Mouse (Mus musculus) forebrain, embryonic 15.5 days (tissue): Measurements from ENCODE around the gene Krtap22-2. TPM values are rescaled to one million over a fixed set of nuclear protein-coding genes. Genes with fewer than 3 reads are reported as not detected.
"Not testable (repeated sequence)": the region's sequence is repeated elsewhere in the genome, so short reads cannot be mapped to it uniquely, and the experiment has no call there.

Experiments
- ATAC-seq: fragments of 200-750 bp; cut with Nextera tagmentation; replicated peaks from 2 replicates; pipeline ENCODE4 v1.8.0; 2017; ENCODE audit warnings: mild to moderate bottlenecking, moderate TSS enrichment, moderate library complexity
- H3K27ac ChIP-seq: fragments of 300-500 bp; sonication (generic); replicated peaks from 2 replicates; pipeline ENCODE4 v1.5.1; 2015; ENCODE audit warnings: mild to moderate bottlenecking, inconsistent platforms
- H3K27me3 ChIP-seq: fragments of 300-500 bp; sonication (generic); 2 replicates; pipeline ENCODE4 v1.6.1; 2015; ENCODE audit warnings: inconsistent platforms
- H3K36me3 ChIP-seq: fragments of 300-500 bp; sonication (generic); 2 replicates; pipeline ENCODE4 v1.6.1; 2015; ENCODE audit warnings: mild to moderate bottlenecking, inconsistent platforms
- H3K4me1 ChIP-seq: fragments of 300-500 bp; sonication (generic); 2 replicates; pipeline ENCODE4 v1.6.1; 2015; ENCODE audit warnings: inconsistent platforms
- H3K4me2 ChIP-seq: fragments of 300-500 bp; sonication (generic); replicated peaks from 2 replicates; pipeline ENCODE4 v1.6.1; 2015; ENCODE audit warnings: mild to moderate bottlenecking, inconsistent platforms
- H3K4me3 ChIP-seq: fragments of 300-500 bp; sonication (generic); 2 replicates; pipeline ENCODE4 v1.5.1; 2015; ENCODE audit warnings: mild to moderate bottlenecking, inconsistent platforms
- H3K9ac ChIP-seq: fragments of 300-500 bp; sonication (generic); replicated peaks from 2 replicates; pipeline ENCODE4 v1.6.1; 2015; ENCODE audit warnings: mild to moderate bottlenecking, inconsistent platforms
- H3K9me3 ChIP-seq: fragments of 300-500 bp; sonication (generic); 2 replicates; pipeline ENCODE4 v1.6.1; 2016; ENCODE audit warnings: inconsistent platforms
- WGBS: fragments of 180-500 bp; shearing (Covaris S2); methylation state at CpG from one replicate; pipeline ENCODE4 v1.1.7; 2015; ENCODE audit warnings: mixed read lengths; 5-methylcytosine and 5-hydroxymethylcytosine counted together
- polyA plus RNA-seq: library from polyadenylated mRNA; unstranded; fragments of >200 nt; fragmentation: Nextera tagmentation; extraction: Ambion mirVana; gene quantifications from 2 replicates; pipeline ENCODE4 v1.2.1, GENCODE M21; 2015

Krtap22-2 gene
- not detected in 2 replicates for polyA plus RNA-seq

DNA sequence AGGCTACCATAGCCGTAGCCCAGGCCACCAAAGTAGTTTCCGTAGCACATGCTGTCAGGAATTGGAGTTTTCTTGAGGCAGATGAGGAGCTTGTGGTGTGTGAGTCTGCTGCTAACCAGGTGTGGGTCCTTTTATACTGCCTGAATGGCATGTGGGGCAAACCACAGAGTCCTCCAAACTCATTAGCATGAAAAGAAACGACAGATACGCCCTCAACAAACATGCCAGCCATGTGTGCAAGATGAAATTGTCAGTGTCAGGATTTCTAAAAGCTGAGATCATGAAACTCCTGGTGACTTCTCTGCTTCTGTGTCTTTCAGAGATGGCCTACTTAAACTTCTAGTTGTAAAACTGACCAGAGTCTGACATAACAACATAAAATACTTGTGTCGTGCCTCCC lies at the start of gene Krtap22-2:
Krtap22-2 (minus strand) TSS at position 101 of the 400 bp plus-strand sequence.
- 86% methylated on average over 5 of the region's 5 CpGs for WGBS
- Histone ChIP-seq H3K9me3 (no peaks in the 10 kb centered on the region), H3K9ac (no peak within 1 kb of the TSS), H3K4me2 (no peak within 1 kb of the TSS), H3K4me3 (no peak within 1 kb of the TSS), H3K27ac (no peak within 1 kb of the TSS), H3K36me3 (no peaks in the 10 kb centered on the region), H3K4me1 (no peaks in the 10 kb centered on the region), H3K27me3 (no peaks in the 10 kb centered on the region)
- no peak for ATAC-seq

GRCm38 (mm10) chr16:89047783-89048182 lies 37.2 kb upstream of the Krtap22-2 start, which contains the start of gene Krtap6-5:
Gene Krtap6-5 (minus strand): TSS chr16:89047883.
- Histone ChIP-seq H3K27ac (no peak within 1 kb of the TSS), H3K9me3 (no peaks in the 10 kb centered on the region), H3K4me2 (no peak within 1 kb of the TSS), H3K36me3 (no peaks in the 10 kb centered on the region), H3K9ac (no peak within 1 kb of the TSS), H3K27me3 (no peaks in the 10 kb centered on the region), H3K4me1 (no peaks in the 10 kb centered on the region), H3K4me3 (no peak within 1 kb of the TSS)
- WGBS, result 92% methylated on average over 3 of the region's 3 CpGs
- ATAC-seq, result no peak

- not testable (repeated sequence) for ATAC-seq, H3K4me3 ChIP-seq, H3K4me1 ChIP-seq, H3K27me3 ChIP-seq, H3K9me3 ChIP-seq, H3K36me3 ChIP-seq, H3K27ac ChIP-seq, H3K4me2 ChIP-seq, H3K9ac ChIP-seq
- WGBS, result 88% methylated on average over 2 of the region's 4 CpGs
These were observed 30.8 kb upstream of the Krtap22-2 start, which contains the start of gene Gm10228 for GRCm38 (mm10) chr16:89041372-89041771. Gene Gm10228 (minus strand): TSS chr16:89041472.

- H3K36me3 ChIP-seq, H3K27ac ChIP-seq, H3K4me3 ChIP-seq, ATAC-seq, H3K9ac ChIP-seq, H3K9me3 ChIP-seq, H3K4me1 ChIP-seq, H3K27me3 ChIP-seq, H3K4me2 ChIP-seq: not testable (repeated sequence)
- WGBS, result 91% methylated on average over 3 of the region's 3 CpGs
These were observed 20.8 kb upstream of the Krtap22-2 start, which contains the start of gene Krtap6-1 for GRCm38 (mm10) chr16:89031399-89031798. Gene Krtap6-1 (plus strand): TSS chr16:89031699.

- H3K27ac ChIP-seq, ATAC-seq, H3K9me3 ChIP-seq, H3K27me3 ChIP-seq, H3K4me2 ChIP-seq, H3K4me1 ChIP-seq, H3K9ac ChIP-seq, H3K36me3 ChIP-seq, H3K4me3 ChIP-seq: not testable (repeated sequence)
- 88% methylated on average over 3 of the region's 3 CpGs for WGBS
These were observed 4.4 kb upstream of the Krtap22-2 start, which contains the start of gene Gm10229 for GRCm38 (mm10) chr16:89014984-89015383. Gene Gm10229 (plus strand): TSS chr16:89015284.

- Histone ChIP-seq H3K4me1 (no peaks in the 10 kb centered on the region), H3K27ac (no peak overlapping the region), H3K4me3 (no peak overlapping the region), H3K9ac (no peak overlapping the region), H3K9me3 (no peaks in the 10 kb centered on the region), H3K27me3 (no peaks in the 10 kb centered on the region), H3K4me2 (no peak overlapping the region), H3K36me3 (no peaks in the 10 kb centered on the region)
- ATAC-seq, result no peak
- 98% methylated on average over 3 of the region's 3 CpGs for WGBS
These were observed 3.4 kb upstream of the Krtap22-2 start for GRCm38 (mm10) chr16:89013973-89014372.

- Histone ChIP-seq H3K27ac (no peak within 1 kb of the TSS), H3K9me3 (no peaks in the 10 kb centered on the region), H3K4me2 (no peak within 1 kb of the TSS), H3K4me3 (no peak within 1 kb of the TSS), H3K4me1 (no peaks in the 10 kb centered on the region), H3K27me3 (no peaks in the 10 kb centered on the region), H3K9ac (no peak within 1 kb of the TSS), H3K36me3 (no peaks in the 10 kb centered on the region)
- 52% methylated on average over 7 of the region's 7 CpGs for WGBS
- 0 out of 2 replicates have a peak, but pooled peaks have one; percentile 32 for ATAC-seq
These were observed 47.8 kb downstream of the Krtap22-2 start, which contains the start of gene Krtap16-3 for GRCm38 (mm10) chr16:88962773-88963172. Gene Krtap16-3 (minus strand): TSS chr16:88962873.

Other genes with a start within 250 kb of the Krtap22-2 start
- not detected in 2 replicates for gene 2310057N15Rik, start 236.6 kb downstream of the Krtap22-2 start, polyA plus RNA-seq
- gene Gm5965, start 232.9 kb downstream of the Krtap22-2 start, polyA plus RNA-seq, result not detected in 2 replicates
- not detected in 2 replicates for gene Gm20741, start 198.5 kb downstream of the Krtap22-2 start, polyA plus RNA-seq
- not detected in 2 replicates for gene Krtap15, start 190.5 kb downstream of the Krtap22-2 start, polyA plus RNA-seq
- gene Krtap14, start 184.6 kb downstream of the Krtap22-2 start, polyA plus RNA-seq, result not detected in 2 replicates
- not detected in 2 replicates for gene Krtap19-1, start 141.3 kb downstream of the Krtap22-2 start, polyA plus RNA-seq
- not detected in 2 replicates for gene Krtap19-2, start 136.5 kb downstream of the Krtap22-2 start, polyA plus RNA-seq
- not detected in 2 replicates for gene Krtap19-3, start 132.7 kb downstream of the Krtap22-2 start, polyA plus RNA-seq
- gene Krtap19-4, start 125.7 kb downstream of the Krtap22-2 start, polyA plus RNA-seq, result not detected in 2 replicates
- gene Krtap19-5, start 114.3 kb downstream of the Krtap22-2 start, polyA plus RNA-seq, result not detected in 2 replicates
- not detected in 2 replicates for gene Krtap19-9b, start 78.5 kb downstream of the Krtap22-2 start, polyA plus RNA-seq
- not detected in 2 replicates for gene Krtap16-3, start 47.9 kb downstream of the Krtap22-2 start, polyA plus RNA-seq
- not detected in 2 replicates for gene Gm10229, start 4.5 kb upstream of the Krtap22-2 start, polyA plus RNA-seq
- not detected in 2 replicates for gene Krtap6-1, start 20.9 kb upstream of the Krtap22-2 start, polyA plus RNA-seq
- not detected in 2 replicates for gene Gm10228, start 30.7 kb upstream of the Krtap22-2 start, polyA plus RNA-seq
- not detected in 2 replicates for gene Krtap6-5, start 37.1 kb upstream of the Krtap22-2 start, polyA plus RNA-seq
- gene 1110025L11Rik, start 53.2 kb upstream of the Krtap22-2 start, polyA plus RNA-seq, result not detected in 2 replicates
- gene Krtap6-3, start 73.3 kb upstream of the Krtap22-2 start, polyA plus RNA-seq, result not detected in 2 replicates
- gene Gm6358, start 130.1 kb upstream of the Krtap22-2 start, polyA plus RNA-seq, result not detected in 2 replicates
- not detected in 2 replicates for gene Gm10061, start 140.3 kb upstream of the Krtap22-2 start, polyA plus RNA-seq
- not detected in 2 replicates for gene Gm9789, start 147.2 kb upstream of the Krtap22-2 start, polyA plus RNA-seq
- not detected in 2 replicates for gene Gm7735, start 158.7 kb upstream of the Krtap22-2 start, polyA plus RNA-seq
- gene 1110057P08Rik, start 164.0 kb upstream of the Krtap22-2 start, polyA plus RNA-seq, result not detected in 2 replicates
- not detected in 2 replicates for gene Krtap20-2, start 195.1 kb upstream of the Krtap22-2 start, polyA plus RNA-seq